Mouse (Mus musculus) layer of hippocampus, postnatal 10 days (tissue): ENCODE data around the gene Mup6. TPM values are rescaled to one million over a fixed set of nuclear protein-coding genes. Genes with fewer than 3 reads are reported as not detected.
"Not testable (repeated sequence)": the region's sequence is repeated elsewhere in the genome, so short reads cannot be mapped to it uniquely, and the experiment has no call there.

Source experiments
- DNase-seq, 2 experiments: peaks; one replicate each; pipeline ENCODE4 v3.0.0; 2021; ENCODE audit warnings: low spot score in 2 of 2
- long read RNA-seq: library from polyadenylated mRNA; stranded (forward); transcript quantifications from one replicate; pipeline ENCODE4 v2.0.0, GENCODE M21; 2023
- total RNA-seq, 2 experiments: library from RNA; stranded (reverse); gene quantifications; 2 replicates each; pipeline ENCODE4 v1.2.3; 2021

Mup6 gene
- not detected for total RNA-seq
- long read RNA-seq, result 0 reads

- DNase-seq, result no peak
Observed at GRCm38 (mm10) chr4:59963405-59964344, at the start of gene Mup6. Gene Mup6, plus strand, starts transcription at chr4:59964294.

- DNase-seq, result no peak
Observed at GRCm38 (mm10) chr4:59914608-59915403, 49.3 kb upstream of the Mup6 start, which contains the start of gene Slc46a2. Gene Slc46a2, minus strand, starts transcription at chr4:59915056.

GRCm38 (mm10) chr4:59917966-59918365, 46.1 kb upstream of the Mup6 start:
- DNase-seq, result no peak

- no peak for DNase-seq
Observed at GRCm38 (mm10) chr4:59925082-59925481, 39.0 kb upstream of the Mup6 start.

- DNase-seq, result no peak
Observed at GRCm38 (mm10) chr4:59927666-59928065, 36.4 kb upstream of the Mup6 start.

- peak; percentile 70 to 75 for DNase-seq
Observed at GRCm38 (mm10) chr4:59928347-59928746, 35.7 kb upstream of the Mup6 start.

- DNase-seq, result no peak
Observed at GRCm38 (mm10) chr4:59932505-59933281, 31.4 kb upstream of the Mup6 start.

GRCm38 (mm10) chr4:59937543-59937942, 26.6 kb upstream of the Mup6 start:
- no peak for DNase-seq

GRCm38 (mm10) chr4:59960610-59961009, 3.5 kb upstream of the Mup6 start, which contains the start of gene Mup4:
Gene Mup4, minus strand, starts transcription at chr4:59960710.
- no peak for DNase-seq

- DNase-seq, result not testable (repeated sequence)
Observed at GRCm38 (mm10) chr4:59997894-59998293, 33.8 kb downstream of the Mup6 start.

GRCm38 (mm10) chr4:60020141-60020540, 56.0 kb downstream of the Mup6 start:
- not testable (repeated sequence) for DNase-seq

- DNase-seq, result not testable (repeated sequence)
Observed at GRCm38 (mm10) chr4:60029334-60030111, 65.4 kb downstream of the Mup6 start.

Other genes starting within 250 kb of the Mup6 start
- gene Inip, start 162.7 kb upstream of the Mup6 start, total RNA-seq, result 10 to 100 TPM; 21.7 to 22.2 TPM
- gene Snx30, start 158.5 kb upstream of the Mup6 start, total RNA-seq, result 10 to 100 TPM; 55.4 to 59.4 TPM
- gene Slc46a2, start 49.2 kb upstream of the Mup6 start, total RNA-seq, result not detected
- not detected for gene Mup4, start 3.6 kb upstream of the Mup6 start, total RNA-seq
- not detected for gene Mup7, start 106.2 kb downstream of the Mup6 start, total RNA-seq
- gene Mup2, start 190.0 kb downstream of the Mup6 start, total RNA-seq, result not detected